Mouse (Mus musculus) midbrain, embryonic 10.5 days (tissue): ENCODE measurements around the gene Mrvi1. TPM values are rescaled to one million over a fixed set of nuclear protein-coding genes. Genes with fewer than 3 reads are reported as not detected.

ENCODE experiments used
- DNase-seq: peaks from one replicate; pipeline ENCODE4 v3.0.0-alpha.2; 2017; ENCODE audit warnings: low spot score
- H3K27ac ChIP-seq: fragments of 300-500 bp; sonication (generic); replicated peaks from 2 replicates; pipeline ENCODE4 v1.5.1; 2016; ENCODE audit warnings: mild to moderate bottlenecking
- H3K27me3 ChIP-seq: fragments of 300-500 bp; sonication (generic); 2 replicates; pipeline ENCODE4 v1.6.1; 2016; ENCODE audit warnings: low read depth, mild to moderate bottlenecking; ENCODE audit not compliant: poor library complexity, severe bottlenecking
- H3K36me3 ChIP-seq: fragments of 300-500 bp; sonication (generic); 2 replicates; pipeline ENCODE4 v1.6.1; 2016; ENCODE audit warnings: mild to moderate bottlenecking, moderate library complexity
- H3K4me1 ChIP-seq: fragments of 300-500 bp; sonication (generic); 2 replicates; pipeline ENCODE4 v1.6.1; 2016
- H3K4me3 ChIP-seq: fragments of 300-500 bp; sonication (generic); 2 replicates; pipeline ENCODE4 v1.5.1; 2016; ENCODE audit warnings: mild to moderate bottlenecking, moderate library complexity
- H3K9me3 ChIP-seq: fragments of 300-500 bp; sonication (generic); replicated peaks from 2 replicates; pipeline ENCODE4 v1.6.1; 2016; ENCODE audit warnings: mild to moderate bottlenecking
- WGBS: fragments of 180-500 bp; shearing (Covaris S2); methylation state at CpG from one replicate; pipeline ENCODE4 v1.1.7; 2016; 5-methylcytosine and 5-hydroxymethylcytosine counted together
- polyA plus RNA-seq: library from polyadenylated mRNA; unstranded; fragments of >200 nt; fragmentation: Nextera tagmentation; extraction: Ambion mirVana; gene quantifications from 2 replicates; pipeline ENCODE4 v1.2.1, GENCODE M21; 2016

Mrvi1 gene
- polyA plus RNA-seq, 1 experiment from 2014 or later, result 1.0 TPM

DNA sequence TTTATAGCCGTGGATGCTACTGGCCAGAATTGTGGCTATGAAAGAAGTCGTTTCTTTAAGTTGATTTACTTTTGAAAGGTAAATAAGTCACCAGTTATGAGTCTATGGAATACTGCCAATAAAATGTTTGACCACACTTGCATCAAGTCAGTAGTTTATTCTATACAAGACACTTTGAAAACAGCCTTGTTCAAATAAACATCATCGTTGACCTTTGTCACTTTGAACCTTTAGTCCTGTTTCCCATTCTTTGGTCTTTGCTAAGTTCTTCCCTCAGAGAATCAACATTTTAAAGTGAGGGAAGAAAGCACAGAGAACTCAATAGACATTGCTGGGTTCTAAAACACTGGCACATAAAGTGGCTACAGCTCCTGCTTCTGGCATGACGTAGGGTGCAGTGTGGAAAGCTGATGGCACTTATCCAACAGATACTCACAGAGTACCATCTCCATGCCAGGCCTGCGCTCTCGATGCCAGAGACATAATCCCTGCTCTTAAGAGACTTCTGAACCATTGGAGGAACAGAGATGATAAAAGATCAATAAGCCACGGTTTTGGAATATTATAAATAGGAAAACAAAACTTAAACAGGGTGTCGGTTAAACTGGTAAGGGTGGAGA is 127.2 kb downstream of the Mrvi1 start:
- Histone ChIP-seq H3K27me3 (no peaks in the 10 kb centered on the region), H3K4me3 (no peak overlapping the region), H3K4me1 (peaks cover 38% of the 10 kb centered on the region), H3K27ac (no peak overlapping the region), H3K9me3 (no peaks in the 10 kb centered on the region), H3K36me3 (no peaks in the 10 kb centered on the region)
- DNase-seq, result no peak
- WGBS, result 86% methylated on average over 8 of the region's 8 CpGs

DNA sequence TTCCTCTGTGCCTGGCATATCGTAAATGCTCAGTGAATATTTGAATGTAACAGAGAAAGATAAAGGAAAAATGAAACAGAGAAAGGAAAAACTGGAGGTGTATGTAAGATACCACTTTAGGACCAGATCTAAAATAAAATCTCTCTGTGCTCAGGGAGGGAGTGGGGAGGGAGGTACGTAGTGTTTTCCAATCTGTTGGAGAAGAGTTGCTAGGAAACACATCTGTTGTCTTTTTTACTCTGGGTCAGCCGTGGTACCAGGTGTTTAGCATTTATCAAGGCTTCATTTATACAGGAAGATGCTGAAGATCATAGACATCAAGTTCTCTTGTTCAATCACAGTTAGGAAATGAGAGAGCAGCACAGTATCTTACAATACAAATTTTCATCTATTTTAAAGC is 127.7 kb downstream of the Mrvi1 start:
- H3K27ac ChIP-seq, result peak overlapping the region; percentile 38; the same call in 1 of the 2 replicates
- no peaks in the 10 kb centered on the region for H3K9me3 ChIP-seq
- WGBS, result 79% methylated on average over 3 of the region's 3 CpGs

DNA sequence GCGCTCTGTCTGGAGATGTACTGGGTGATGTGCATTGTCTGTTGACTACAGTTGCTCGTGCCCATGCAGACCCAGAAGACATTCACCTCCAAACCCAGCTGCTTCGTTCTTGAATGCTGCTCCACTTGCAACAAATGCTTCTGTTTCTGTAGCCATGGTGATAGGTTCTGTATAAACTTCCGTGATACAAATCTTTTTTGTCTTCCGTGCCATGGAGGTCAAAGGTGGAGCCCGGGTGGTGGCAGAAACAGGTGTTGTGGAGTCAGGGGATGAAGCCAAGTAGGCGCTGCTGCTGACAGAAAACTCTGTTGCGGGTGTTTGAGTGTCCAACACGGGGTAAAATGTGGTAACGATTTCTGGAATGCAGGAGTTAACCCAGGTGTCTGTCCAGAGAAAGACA is 128.7 kb downstream of the Mrvi1 start:
- peak; percentile 24 for DNase-seq
- 73% methylated on average over 10 of the region's 10 CpGs for WGBS

More for the DNA sequence above, 127.7 kb downstream of the Mrvi1 start:
- H3K4me1 ChIP-seq, result peaks cover 40% of the 10 kb centered on the region
- DNase-seq, result no peak
- no peak overlapping the region for H3K4me3 ChIP-seq
- H3K36me3 ChIP-seq, result no peaks in the 10 kb centered on the region
- H3K27me3 ChIP-seq, result no peaks in the 10 kb centered on the region

DNA sequence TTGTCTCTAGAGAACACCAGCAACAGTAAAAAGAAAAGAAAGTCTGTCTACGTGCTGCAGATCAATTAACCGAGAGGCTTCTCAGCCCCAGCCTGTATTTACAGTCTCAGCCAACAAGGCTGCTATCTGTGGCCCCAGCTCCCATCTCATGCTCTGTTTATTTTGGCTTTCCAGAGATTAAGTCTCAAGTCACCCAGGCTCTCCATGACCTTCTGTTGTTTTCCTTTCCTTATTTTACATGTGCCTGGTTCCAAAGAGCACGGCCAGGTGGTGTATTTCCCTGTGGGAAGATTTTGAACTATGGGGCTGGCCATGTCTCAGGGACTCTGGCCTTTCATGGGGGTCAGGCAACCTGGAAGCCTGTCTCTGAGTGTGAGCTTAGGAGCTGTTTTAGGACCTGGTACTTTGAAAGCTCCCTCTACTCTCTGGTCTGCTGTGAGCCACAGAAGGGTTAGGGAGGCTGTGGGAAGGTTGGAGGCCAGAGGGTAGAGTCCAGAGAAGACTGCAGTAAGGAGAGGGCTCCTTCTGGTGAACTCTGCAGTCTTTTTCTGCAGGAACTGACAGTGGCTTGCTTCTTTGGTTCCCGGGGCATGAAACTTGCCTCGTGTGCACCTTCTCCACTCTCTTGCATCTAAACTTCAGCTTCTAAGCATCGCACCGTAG is 130.6 kb downstream of the Mrvi1 start:
- Histone ChIP-seq H3K4me1 (peaks cover 37% of the 10 kb centered on the region), H3K9me3 (no peaks in the 10 kb centered on the region), H3K36me3 (no peaks in the 10 kb centered on the region), H3K27me3 (no peaks in the 10 kb centered on the region), H3K27ac (peak overlapping the region; percentile 55), H3K4me3 (no peak overlapping the region)
- 76% methylated on average over 7 of the region's 7 CpGs for WGBS
- no peak for DNase-seq

More for the DNA sequence above, 128.7 kb downstream of the Mrvi1 start:
- no peaks in the 10 kb centered on the region for H3K27me3 ChIP-seq
- H3K4me1 ChIP-seq, result peaks cover 40% of the 10 kb centered on the region
- H3K9me3 ChIP-seq, result no peaks in the 10 kb centered on the region
- peak overlapping the region; percentile 38; the same call in 1 of the 2 replicates for H3K27ac ChIP-seq
- no peaks in the 10 kb centered on the region for H3K36me3 ChIP-seq
- H3K4me3 ChIP-seq, result no peak overlapping the region

DNA sequence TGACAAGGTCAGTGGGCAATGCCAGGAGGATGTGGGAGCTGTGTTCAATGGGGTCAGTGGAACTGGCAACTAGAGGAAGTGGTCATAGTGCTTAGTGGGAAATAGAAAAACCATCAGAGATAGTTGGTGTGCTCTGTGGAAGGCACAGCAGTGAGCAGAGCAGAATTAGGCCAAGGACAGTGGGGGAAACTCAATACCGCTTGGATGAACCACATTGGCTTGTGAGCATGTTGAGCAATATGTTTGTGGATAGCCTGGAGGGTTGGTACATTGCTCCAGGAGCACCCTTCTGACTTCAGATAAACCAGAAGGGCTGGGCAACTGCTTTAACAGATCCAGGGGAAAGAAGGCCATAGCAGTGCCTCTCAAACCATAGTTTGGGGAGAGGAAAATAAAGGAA is 133.9 kb downstream of the Mrvi1 start:
- Histone ChIP-seq H3K36me3 (no peaks in the 10 kb centered on the region), H3K27me3 (no peaks in the 10 kb centered on the region), H3K4me1 (peaks cover 13% of the 10 kb centered on the region), H3K4me3 (no peak overlapping the region), H3K27ac (no peak overlapping the region), H3K9me3 (no peaks in the 10 kb centered on the region)
- DNase-seq, result no peak
- WGBS, result 84% methylated on average over 1 of the region's 1 CpGs

DNA sequence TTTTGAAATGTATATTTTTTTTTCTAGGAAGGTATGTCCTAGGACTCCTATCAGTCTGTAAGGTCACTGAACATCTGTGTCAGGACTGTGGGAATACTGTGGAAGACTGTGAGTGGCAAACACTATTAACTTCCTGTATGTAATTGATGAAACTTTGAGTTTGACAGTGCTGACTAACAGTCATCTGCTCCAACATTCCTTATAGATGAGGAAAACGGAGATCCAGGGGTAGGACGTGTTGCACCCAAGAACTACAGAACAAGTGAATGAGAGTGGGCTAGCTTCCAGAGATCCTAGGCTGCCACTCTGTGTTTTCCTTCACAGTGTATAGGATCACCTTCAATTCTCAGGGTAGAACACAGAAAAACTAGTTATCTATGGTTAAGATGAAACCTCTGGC is 134.9 kb downstream of the Mrvi1 start:
- no peaks in the 10 kb centered on the region for H3K27me3 ChIP-seq
- H3K9me3 ChIP-seq, result no peaks in the 10 kb centered on the region
- no peak for DNase-seq
- H3K4me1 ChIP-seq, result peaks cover 18% of the 10 kb centered on the region
- no peaks in the 10 kb centered on the region for H3K36me3 ChIP-seq
- H3K4me3 ChIP-seq, result no peak overlapping the region
- no peak overlapping the region for H3K27ac ChIP-seq
- 88% methylated on average over 2 of the region's 2 CpGs for WGBS

DNA sequence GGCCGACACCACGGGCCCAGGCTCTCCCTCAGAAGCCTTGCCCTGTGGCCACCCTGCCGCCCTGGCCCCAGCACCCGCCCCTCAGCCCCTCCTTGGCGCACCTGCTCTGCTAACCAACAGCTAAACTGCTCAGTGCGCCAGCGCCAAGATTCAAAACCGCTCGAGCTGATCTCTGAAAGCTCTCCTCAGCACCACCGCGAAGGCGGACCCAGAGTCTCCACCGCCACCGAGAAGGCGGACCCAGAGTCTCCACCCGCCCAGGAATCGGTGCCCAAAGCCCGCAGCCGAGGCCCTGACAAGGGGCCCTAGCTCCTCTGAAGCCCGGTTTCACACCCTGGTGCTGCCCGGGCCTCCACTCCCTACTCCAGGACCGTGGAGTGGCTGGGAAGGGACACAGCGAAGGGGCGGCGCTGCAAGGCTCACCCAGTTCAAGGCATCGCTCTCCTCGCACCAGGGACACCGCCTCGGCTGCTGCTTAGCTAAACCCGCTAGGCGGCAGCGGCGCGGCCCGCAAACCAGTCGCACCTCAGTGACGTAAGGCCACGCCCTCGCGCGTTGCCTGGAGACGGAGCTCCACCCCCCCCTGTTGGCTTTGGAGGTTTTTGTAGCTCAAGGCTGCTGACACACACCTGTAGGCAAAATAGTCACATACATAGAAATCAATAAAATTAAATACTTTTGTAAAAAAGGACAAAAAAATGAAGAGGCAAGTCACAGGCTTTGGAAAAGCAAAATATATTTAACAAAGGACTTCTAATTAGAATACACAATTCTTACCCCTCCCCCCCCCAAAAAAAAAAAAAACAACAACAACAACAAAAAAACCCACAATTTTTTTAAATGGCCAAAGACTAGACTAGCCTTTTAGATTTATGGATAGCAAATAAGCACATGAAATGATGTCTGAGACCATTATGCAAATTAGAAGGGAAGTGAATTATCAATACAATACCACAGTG is 138.1 kb downstream of the Mrvi1 start, which contains the start of gene Rnf141:
Gene Rnf141 (minus strand): TSS at position 542 of the 959 bp plus-strand sequence.
- Histone ChIP-seq H3K27ac (peak within 1 kb of the TSS; percentile 92), H3K27me3 (no peaks in the 10 kb centered on the region), H3K9me3 (no peaks in the 10 kb centered on the region), H3K4me3 (peak within 1 kb of the TSS; percentile 86), H3K4me1 (peaks cover 12% of the 10 kb centered on the region), H3K36me3 (no peaks in the 10 kb centered on the region)
- peak; percentile 93 for DNase-seq
- 0% methylated on average over 42 of the region's 42 CpGs for WGBS

DNA sequence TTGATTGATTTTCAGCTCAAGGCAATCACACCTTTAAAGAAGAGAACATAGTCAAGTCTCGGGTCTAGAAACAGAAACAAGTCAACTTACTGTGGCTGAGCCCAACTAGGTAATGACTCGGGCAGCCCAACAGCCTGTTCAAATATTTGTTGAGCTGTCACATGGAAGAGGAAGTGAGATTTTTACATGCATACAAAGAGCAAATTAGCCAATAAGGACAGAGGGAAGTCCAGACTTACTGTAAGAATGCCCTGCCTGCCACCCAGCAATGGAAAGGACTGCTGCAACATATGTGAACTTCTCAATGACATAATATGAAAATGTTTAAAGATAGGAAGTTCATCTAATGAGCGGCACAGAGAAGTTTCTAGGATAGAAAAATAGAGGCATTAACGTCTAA is 141.9 kb downstream of the Mrvi1 start:
- no peak overlapping the region for H3K4me3 ChIP-seq
- no peak for DNase-seq
- H3K27ac ChIP-seq, result no peak overlapping the region
- 84% methylated on average over 4 of the region's 4 CpGs for WGBS
- H3K9me3 ChIP-seq, result no peaks in the 10 kb centered on the region
- no peaks in the 10 kb centered on the region for H3K27me3 ChIP-seq
- peaks cover 10% of the 10 kb centered on the region; the same call in 1 of the 2 replicates for H3K36me3 ChIP-seq
- H3K4me1 ChIP-seq, result peaks cover 12% of the 10 kb centered on the region

DNA sequence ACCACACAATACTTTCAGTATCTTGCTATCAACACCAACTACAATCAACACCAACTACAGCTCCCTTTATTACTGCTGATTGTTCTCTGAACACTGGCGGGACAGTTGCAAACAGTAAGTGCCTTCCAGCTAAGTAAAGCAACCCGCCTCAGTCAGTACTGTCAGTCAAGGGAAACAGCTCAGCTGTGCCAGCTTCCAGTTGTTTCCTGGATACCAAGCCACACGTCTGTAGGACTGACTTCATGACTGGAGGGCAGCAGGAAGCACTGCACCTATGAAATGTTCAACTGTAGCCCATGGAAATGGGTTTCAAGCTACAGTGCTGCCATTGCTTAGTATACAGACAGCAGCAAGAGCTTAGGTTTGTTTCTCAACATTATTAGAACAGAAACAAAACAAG is 147.7 kb downstream of the Mrvi1 start:
- H3K9me3 ChIP-seq, result no peaks in the 10 kb centered on the region
- no peaks in the 10 kb centered on the region for H3K27me3 ChIP-seq
- no peak overlapping the region for H3K4me3 ChIP-seq
- no peak overlapping the region for H3K27ac ChIP-seq
- peaks cover 33% of the 10 kb centered on the region for H3K36me3 ChIP-seq
- 72% methylated on average over 3 of the region's 3 CpGs for WGBS
- DNase-seq, result no peak
- H3K4me1 ChIP-seq, result 0 out of 2 replicates have a peak, but pooled peaks cover 2% of the 10 kb centered on the region

DNA sequence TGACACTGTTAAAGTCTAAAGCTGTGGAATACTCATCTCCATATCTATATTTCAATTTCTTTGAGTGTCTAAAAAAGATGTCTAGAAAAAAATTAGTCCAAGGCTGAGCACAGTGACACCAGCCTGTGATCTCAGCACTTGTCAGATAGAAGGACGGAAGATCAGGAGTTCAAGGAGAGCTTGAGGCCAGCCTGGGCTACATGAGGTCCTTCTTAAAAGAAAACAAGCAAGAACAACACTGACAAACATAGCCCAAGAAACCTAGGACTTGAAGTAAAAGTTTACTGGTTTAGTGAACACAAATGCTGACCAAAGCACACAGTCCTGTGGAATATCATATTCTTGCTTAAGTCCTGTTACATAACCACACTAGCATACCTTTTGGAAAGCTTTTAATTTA is 148.2 kb downstream of the Mrvi1 start:
- WGBS, result 98% methylated on average over 1 of the region's 1 CpGs
- no peaks in the 10 kb centered on the region for H3K9me3 ChIP-seq
- H3K27ac ChIP-seq, result no peak overlapping the region
- H3K27me3 ChIP-seq, result no peaks in the 10 kb centered on the region
- H3K4me1 ChIP-seq, result 0 out of 2 replicates have a peak, but pooled peaks cover 2% of the 10 kb centered on the region
- H3K4me3 ChIP-seq, result no peak overlapping the region
- no peak for DNase-seq
- peaks cover 38% of the 10 kb centered on the region for H3K36me3 ChIP-seq

DNA sequence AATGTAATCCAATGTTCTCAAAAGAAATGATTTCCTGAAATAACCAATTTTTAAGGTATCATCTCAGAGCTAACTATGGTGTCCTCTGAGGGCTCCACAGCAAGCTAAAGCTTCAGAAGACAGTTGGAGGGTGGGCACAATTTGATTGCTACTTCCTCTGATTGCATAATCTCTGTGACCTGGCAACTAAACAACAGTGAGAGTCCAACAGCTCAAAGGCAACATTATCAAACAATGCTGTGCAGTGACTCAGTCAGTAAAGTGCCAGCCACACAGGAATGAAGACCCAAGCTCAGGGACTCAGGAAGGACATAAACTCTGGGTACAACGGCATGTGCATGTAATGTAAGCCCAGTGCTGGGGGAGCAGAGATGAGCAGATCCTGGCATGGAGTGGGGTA is 149.2 kb downstream of the Mrvi1 start:
- no peaks in the 10 kb centered on the region for H3K9me3 ChIP-seq
- H3K27ac ChIP-seq, result no peak overlapping the region
- H3K36me3 ChIP-seq, result peaks cover 48% of the 10 kb centered on the region
- 90% methylated on average over 1 of the region's 1 CpGs for WGBS
- DNase-seq, result no peak
- H3K4me1 ChIP-seq, result 0 out of 2 replicates have a peak, but pooled peaks cover 2% of the 10 kb centered on the region
- no peaks in the 10 kb centered on the region for H3K27me3 ChIP-seq
- H3K4me3 ChIP-seq, result no peak overlapping the region
